Mouse (Mus musculus) forebrain, postnatal 0 days (tissue): ENCODE measurements around the gene Rab2b. TPM values are rescaled to one million over a fixed set of nuclear protein-coding genes. Genes with fewer than 3 reads are reported as not detected.

Experiments
- ATAC-seq: fragments of 200-750 bp; cut with Nextera tagmentation; 2 replicates; pipeline ENCODE4 v1.8.0; 2017; ENCODE audit warnings: mild to moderate bottlenecking, moderate library complexity
- DNase-seq: peaks from one replicate; pipeline ENCODE4 v3.0.0-alpha.2; 2015
- H3K27ac ChIP-seq: fragments of 300-500 bp; sonication (generic); 2 replicates; pipeline ENCODE4 v1.5.1; 2014; ENCODE audit warnings: low read depth, mild to moderate bottlenecking, antibody characterized with exemption, low read length, moderate library complexity, mixed read lengths
- H3K27me3 ChIP-seq: fragments of 300-500 bp; sonication (generic); 2 replicates; pipeline ENCODE4 v1.6.1; 2014; ENCODE audit warnings: mild to moderate bottlenecking, low read length, mixed read lengths; ENCODE audit not compliant: insufficient read depth
- H3K36me3 ChIP-seq: fragments of 300-500 bp; sonication (generic); 2 replicates; pipeline ENCODE4 v1.6.1; 2014; ENCODE audit warnings: mild to moderate bottlenecking, moderate library complexity; ENCODE audit not compliant: insufficient read depth
- H3K4me1 ChIP-seq: fragments of 300-500 bp; sonication (generic); 2 replicates; pipeline ENCODE4 v1.6.1; 2014; ENCODE audit warnings: antibody characterized with exemption; ENCODE audit not compliant: insufficient read depth
- H3K4me2 ChIP-seq: fragments of 300-500 bp; sonication (generic); 2 replicates; pipeline ENCODE4 v1.6.1; 2014; ENCODE audit warnings: low read depth, mild to moderate bottlenecking, moderate library complexity
- H3K4me3 ChIP-seq: fragments of 300-500 bp; sonication (generic); 2 replicates; pipeline ENCODE4 v1.5.1; 2014; ENCODE audit warnings: low read depth, low read length, mixed read lengths
- H3K9ac ChIP-seq: fragments of 300-500 bp; sonication (generic); 2 replicates; pipeline ENCODE4 v1.6.1; 2014; ENCODE audit warnings: mild to moderate bottlenecking
- H3K9me3 ChIP-seq: fragments of 300-500 bp; sonication (generic); 2 replicates; pipeline ENCODE4 v1.6.1; 2016; ENCODE audit warnings: low read length
- CTCF ChIP-seq: sonication (generic); IDR thresholded peaks from 2 replicates; pipeline ENCODE4 v1.5.1; 2016; ENCODE audit warnings: antibody characterized with exemption, control low read depth, low read depth
- WGBS: fragments of 180-500 bp; shearing (Covaris S2); extraction: QIAGEN DNeasy Blood & Tissue Kit; methylation state at CpG from one replicate; pipeline ENCODE4 v1.1.7; 2014; 5-methylcytosine and 5-hydroxymethylcytosine counted together
- polyA plus RNA-seq: library from polyadenylated mRNA; unstranded; fragments of >200 nt; fragmentation: Nextera tagmentation; extraction: Ambion mirVana; gene quantifications from 2 replicates; pipeline ENCODE4 v1.2.1, GENCODE M21; 2015
- total RNA-seq: library from RNA; depleted of rRNA; stranded (reverse); fragments of >200 nt; gene quantifications from 2 replicates; pipeline ENCODE4 v1.2.3, GENCODE M21; 2014

Gene Rab2b
- total and polyA plus RNA-seq, 2 experiments from 2014 or later, result 46.2 to 55.0 TPM

DNA sequence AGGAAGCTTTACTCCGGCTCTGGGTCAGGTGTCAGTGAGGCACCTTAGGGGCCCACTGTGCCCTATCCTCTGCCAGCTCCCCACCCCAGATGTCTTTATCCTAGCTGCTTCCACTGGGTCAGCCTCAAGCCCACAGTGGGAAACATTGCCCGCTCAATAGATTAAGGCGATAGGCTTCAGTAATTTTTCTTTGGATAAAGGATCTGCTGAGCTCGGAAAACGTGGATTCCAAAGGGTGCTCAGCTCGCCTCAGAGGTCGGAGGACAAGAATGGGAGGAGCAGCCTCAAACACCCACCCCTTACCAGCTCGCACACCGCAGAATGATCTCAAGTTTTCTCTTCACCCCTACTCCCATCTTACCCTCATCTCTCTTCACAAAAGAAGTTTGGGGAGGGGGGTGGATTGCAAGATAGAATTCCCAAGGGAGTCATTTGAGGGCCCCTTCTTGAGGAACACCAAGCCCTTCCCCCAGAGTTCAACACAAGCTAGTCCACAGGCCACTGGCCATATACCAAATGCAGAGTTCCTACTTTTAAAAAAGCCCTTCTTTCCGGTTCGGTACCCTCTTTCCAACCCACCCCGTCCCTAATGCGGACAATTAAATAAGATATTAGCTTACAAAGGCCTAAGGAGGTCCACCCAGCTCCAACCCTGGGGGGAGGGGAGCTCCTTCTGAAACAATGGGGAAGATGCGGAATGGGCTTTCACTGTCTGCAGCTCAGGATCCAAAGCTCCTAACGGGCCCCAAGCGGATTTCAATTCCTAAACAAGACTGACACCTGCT is 37.3 kb upstream of the Rab2b start:
- no peak for TF ChIP-seq CTCF

DNA sequence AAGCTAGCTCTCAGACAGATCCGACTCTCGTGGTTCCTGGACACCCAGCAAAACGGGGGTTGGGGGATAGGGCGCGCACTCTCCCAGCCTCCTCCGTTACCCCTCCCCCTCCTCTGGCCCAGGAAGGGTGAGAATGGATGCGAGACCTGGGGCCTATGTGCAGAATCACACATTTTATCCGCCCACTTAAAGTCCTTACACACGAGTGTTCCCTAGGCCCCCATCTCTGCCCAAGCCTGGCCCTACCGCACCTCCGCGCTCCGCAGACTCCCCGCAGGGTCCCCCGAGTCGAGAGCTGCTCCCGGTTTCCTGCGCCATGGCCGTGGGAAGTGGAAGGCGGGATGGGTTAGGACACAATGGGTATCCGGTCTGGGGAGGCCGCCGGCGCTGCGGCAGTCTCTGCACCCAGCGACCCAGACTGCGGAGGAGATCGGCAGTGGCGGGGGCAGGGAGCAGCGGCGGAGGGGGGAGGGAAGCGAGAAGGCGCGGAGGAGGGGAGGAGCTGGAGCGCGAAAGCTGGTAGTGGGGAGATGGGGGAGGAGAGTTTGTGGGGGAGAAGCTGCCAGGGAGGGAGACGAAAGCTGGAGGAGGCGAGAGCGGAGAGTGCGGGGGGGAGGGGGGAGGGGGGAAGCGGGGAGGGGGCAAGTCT is 36.6 kb upstream of the Rab2b start:
- H3K4me1 ChIP-seq, result peaks cover 18% of the 10 kb centered on the region
- under 1% methylated on average over 34 of the region's 41 CpGs for WGBS
- ATAC-seq (peak; percentile 88), DNase-seq (peak; percentile 87)
- peaks cover 18% of the 10 kb centered on the region for H3K36me3 ChIP-seq
- TF ChIP-seq CTCF, result no peak
- H3K9me3 ChIP-seq, result no peaks in the 10 kb centered on the region
- peak overlapping the region; percentile 93 for H3K4me3 ChIP-seq
- peak overlapping the region; percentile 95 for H3K9ac ChIP-seq
- peak overlapping the region; percentile 79 for H3K4me2 ChIP-seq
- peak overlapping the region; percentile 93 for H3K27ac ChIP-seq
- H3K27me3 ChIP-seq, result no peaks in the 10 kb centered on the region

More for the DNA sequence above, 37.3 kb upstream of the Rab2b start:
- H3K4me3 ChIP-seq, result peak overlapping the region; percentile 93
- WGBS, result 6% methylated on average over 16 of the region's 16 CpGs
- DNase-seq, result peak; percentile 71
- peak; percentile 72 for ATAC-seq
- peak overlapping the region; percentile 79 for H3K4me2 ChIP-seq
- peak overlapping the region; percentile 93 for H3K27ac ChIP-seq
- H3K36me3 ChIP-seq, result peaks cover 18% of the 10 kb centered on the region
- peak overlapping the region; percentile 95 for H3K9ac ChIP-seq
- H3K9me3 ChIP-seq, result no peaks in the 10 kb centered on the region
- no peaks in the 10 kb centered on the region for H3K27me3 ChIP-seq
- peaks cover 14% of the 10 kb centered on the region; the same call in 1 of the 2 replicates for H3K4me1 ChIP-seq

DNA sequence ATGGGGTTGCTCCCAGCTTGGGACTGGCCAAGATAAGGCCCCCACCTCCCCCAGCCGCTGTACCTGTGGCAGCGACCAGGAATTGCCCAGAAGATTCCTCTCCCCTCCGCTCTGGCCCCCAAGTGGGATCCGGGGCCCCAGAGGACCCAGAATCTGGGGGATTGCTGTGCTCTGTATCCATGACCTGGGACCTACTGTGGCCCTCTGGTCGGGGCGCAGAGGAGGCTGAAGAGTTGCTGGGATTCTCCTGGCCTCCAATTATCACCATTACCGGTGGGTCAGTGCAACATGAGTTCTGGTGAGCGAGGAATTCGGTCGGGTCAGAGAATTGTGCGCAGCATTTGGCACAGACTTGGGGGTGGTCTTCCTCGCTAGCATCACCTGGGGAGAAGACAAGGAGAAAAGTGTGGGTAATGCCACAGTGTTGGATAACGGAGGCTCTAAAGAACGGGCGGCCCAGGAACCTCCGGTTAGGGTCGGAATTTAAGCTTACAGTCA is 36.0 kb upstream of the Rab2b start:
- Histone ChIP-seq H3K27ac (peak overlapping the region; percentile 93), H3K4me1 (peaks cover 19% of the 10 kb centered on the region), H3K9ac (peak overlapping the region; percentile 95), H3K9me3 (no peaks in the 10 kb centered on the region), H3K4me2 (peak overlapping the region; percentile 79), H3K36me3 (peaks cover 21% of the 10 kb centered on the region), H3K4me3 (peak overlapping the region; percentile 93), H3K27me3 (no peaks in the 10 kb centered on the region)
- ATAC-seq, result no peak
- TF ChIP-seq CTCF, result no peak
- no peak for DNase-seq
- 12% methylated on average over 17 of the region's 17 CpGs for WGBS

DNA sequence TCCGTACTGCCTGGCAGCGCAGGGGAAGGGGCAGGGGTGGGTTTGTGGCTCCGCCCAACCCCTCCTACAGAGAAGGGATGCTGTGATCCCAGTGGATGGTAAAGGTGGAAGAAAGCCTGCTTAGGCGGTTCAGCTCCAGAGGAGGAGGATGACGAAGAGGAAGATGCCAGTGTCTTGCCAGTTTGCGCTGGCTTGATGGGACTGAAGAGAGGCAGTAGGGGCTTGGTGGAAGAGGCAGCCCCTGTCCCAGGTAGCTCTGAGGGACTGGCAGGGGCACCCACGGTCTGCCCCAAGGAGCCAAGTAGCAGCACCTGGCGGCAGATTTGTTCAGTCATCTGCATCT is 35.4 kb upstream of the Rab2b start:
- H3K36me3 ChIP-seq, result peaks cover 21% of the 10 kb centered on the region
- ATAC-seq, result no peak
- no peaks in the 10 kb centered on the region for H3K9me3 ChIP-seq
- H3K27me3 ChIP-seq, result no peaks in the 10 kb centered on the region
- H3K9ac ChIP-seq, result no peak overlapping the region; the same call in 1 of the 2 replicates
- no peak for TF ChIP-seq CTCF
- H3K4me2 ChIP-seq, result peak overlapping the region; percentile 79
- peak overlapping the region; percentile 93 for H3K4me3 ChIP-seq
- DNase-seq, result no peak
- H3K4me1 ChIP-seq, result peaks cover 19% of the 10 kb centered on the region
- H3K27ac ChIP-seq, result no peak overlapping the region
- WGBS, result 48% methylated on average over 8 of the region's 8 CpGs

DNA sequence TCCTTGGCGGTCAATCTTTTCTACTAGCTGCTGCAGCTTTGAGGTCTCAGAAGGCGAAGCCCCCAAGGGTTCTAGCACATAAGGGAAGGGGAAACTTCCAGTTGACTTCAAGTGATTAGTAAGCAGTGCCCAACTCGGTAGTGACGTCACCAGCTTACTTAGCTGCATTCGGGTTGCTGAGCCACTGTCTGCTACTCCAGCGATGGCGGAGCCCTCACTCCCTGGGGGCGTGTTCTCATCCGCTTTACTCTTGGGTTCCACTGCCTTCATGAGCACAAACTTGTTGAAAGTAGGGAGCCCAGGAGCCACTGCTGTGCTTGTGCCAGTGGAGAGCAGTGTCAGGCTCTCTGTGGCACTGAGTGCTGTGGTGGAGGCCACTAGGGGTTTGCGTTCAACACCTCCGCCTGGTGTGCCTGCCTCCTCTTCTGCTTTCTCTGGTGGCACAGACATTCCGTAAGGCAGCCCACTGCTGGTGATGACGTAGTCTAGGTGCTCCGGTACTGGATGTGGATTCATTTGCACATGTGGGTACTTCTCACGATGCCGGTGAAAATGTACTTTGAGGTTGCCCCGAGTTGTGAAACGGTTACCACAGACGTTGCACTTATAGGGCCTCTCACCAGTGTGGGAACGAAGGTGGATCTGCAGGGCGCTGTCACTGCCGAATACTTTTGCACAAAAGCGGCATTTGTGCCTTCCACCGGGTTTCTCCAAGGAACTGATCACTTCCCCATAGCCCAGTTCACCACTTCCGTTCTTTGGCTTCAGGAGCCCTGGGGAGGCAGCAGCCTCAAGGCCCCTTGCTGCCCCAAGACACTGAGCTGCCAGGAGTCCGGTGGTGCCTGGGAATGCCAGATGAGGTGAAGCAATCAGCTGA is 34.8 kb upstream of the Rab2b start:
- no peak for ATAC-seq
- Histone ChIP-seq H3K4me1 (peaks cover 19% of the 10 kb centered on the region), H3K27me3 (no peaks in the 10 kb centered on the region), H3K27ac (no peak overlapping the region), H3K4me2 (peak overlapping the region; percentile 79; the same call in 1 of the 2 replicates), H3K9ac (no peak overlapping the region), H3K9me3 (no peaks in the 10 kb centered on the region), H3K36me3 (peaks cover 21% of the 10 kb centered on the region), H3K4me3 (no peak overlapping the region)
- no peak for DNase-seq
- no peak for TF ChIP-seq CTCF
- WGBS, result 85% methylated on average over 26 of the region's 26 CpGs

DNA sequence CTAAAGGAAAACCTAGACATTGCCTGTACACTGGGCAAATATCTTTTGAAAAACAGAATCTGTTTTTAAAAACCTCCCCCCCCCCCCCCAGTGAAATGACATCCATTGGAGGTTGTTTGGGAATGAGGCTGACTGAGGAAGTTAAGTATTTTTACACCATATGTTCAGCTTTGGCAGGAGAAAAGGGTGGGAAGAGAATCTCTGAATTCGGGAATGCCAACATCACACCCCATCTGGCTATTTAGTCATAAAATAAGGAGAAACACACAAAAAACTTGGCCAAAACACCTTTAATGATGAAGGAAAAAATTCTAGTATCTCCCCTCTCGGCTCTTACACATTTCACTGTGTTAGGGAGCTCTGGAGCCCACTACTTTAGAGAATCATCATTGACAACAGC is 31.6 kb upstream of the Rab2b start:
- no peak for TF ChIP-seq CTCF
- peaks cover 27% of the 10 kb centered on the region for H3K36me3 ChIP-seq
- no peaks in the 10 kb centered on the region for H3K27me3 ChIP-seq
- no peaks in the 10 kb centered on the region for H3K9me3 ChIP-seq
- 53% methylated on average over 2 of the region's 2 CpGs for WGBS
- no peak overlapping the region for H3K4me3 ChIP-seq
- peak; percentile 28; the same call in 1 of the 2 replicates for ATAC-seq
- DNase-seq, result peak; percentile 66
- H3K9ac ChIP-seq, result no peak overlapping the region
- peak overlapping the region; percentile 11; the same call in 1 of the 2 replicates for H3K4me2 ChIP-seq
- H3K4me1 ChIP-seq, result peaks cover 11% of the 10 kb centered on the region
- H3K27ac ChIP-seq, result no peak overlapping the region
